Mouse (Mus musculus) 3T3-L1 (cell line): ENCODE measurements around the gene Vmn2r109.
"Not testable (repeated sequence)": the region's sequence is repeated elsewhere in the genome, so short reads cannot be mapped to it uniquely, and the experiment has no call there.

Experiments
- DNase-seq: peaks from one replicate; pipeline ENCODE4 v3.0.0-alpha.2; 2015; ENCODE audit warnings: low read depth, low spot score

Gene Vmn2r109

GRCm38 (mm10) chr17:20564656-20565055, at the start of gene Vmn2r109:
TSS of gene Vmn2r109 (minus strand) at chr17:20564756.
- no peak for DNase-seq

GRCm38 (mm10) chr17:20596323-20596722, 31.8 kb upstream of the Vmn2r109 start, which contains the start of gene Vmn2r110:
TSS of gene Vmn2r110 (minus strand) at chr17:20596423.
- DNase-seq: no peak

- not testable (repeated sequence) for DNase-seq
Observed at GRCm38 (mm10) chr17:20508247-20508646, 56.3 kb downstream of the Vmn2r109 start.

- no peak for DNase-seq
Observed at GRCm38 (mm10) chr17:20497858-20498257, 66.7 kb downstream of the Vmn2r109 start, which contains the start of gene Vmn1r225. TSS of gene Vmn1r225 (plus strand) at chr17:20498158.
